Comparison of ENCODE assay signal across 10 mouse cellular contexts in genomic region chr17:5227950-5228615, GRCm38 (mm10).
DNase-seq lines count a peak whose midpoint lies in the region; ATAC-seq and TF ChIP-seq lines count a peak whose summit lies in the region.
"Had no signal": no experiment of that assay in that cellular context is flagged by ENCODE, and none has a peak within 500 bp of the region (broad histone marks: within the 10 kb centered on the region; RNA-seq: fewer than 3 reads in every experiment).

No protein-coding gene starts in this region.

- H3K27me3 ChIP-seq in hindbrain, embryonic 14.5 days (ENCODE audit: control insufficient read depth, insufficient read depth, low read length): no peaks in the 10 kb centered on the region
- H3K27me3 ChIP-seq in neural tube, embryonic 12.5 days (replicated peaks): no peaks in the 10 kb centered on the region
- H3K27me3 ChIP-seq: liver, embryonic 13.5 days; midbrain, embryonic 12.5 days had no signal

- WGBS in hindbrain, embryonic 14.5 days: 43% methylated on average over 14 of the region's 14 CpGs
- WGBS in neural tube, embryonic 12.5 days: 44% methylated on average over 14 of the region's 14 CpGs

- no peaks in the 10 kb centered on the region for H3K9me3 ChIP-seq in hindbrain, embryonic 14.5 days (ENCODE audit: control insufficient read depth, low read length)
- no peaks in the 10 kb centered on the region for H3K9me3 ChIP-seq in neural tube, embryonic 12.5 days
- H3K9me3 ChIP-seq: liver, embryonic 13.5 days; midbrain, embryonic 12.5 days had no signal

- no peak overlapping the region for H3K9ac ChIP-seq in hindbrain, embryonic 14.5 days
- H3K9ac ChIP-seq in neural tube, embryonic 12.5 days: no peak overlapping the region
- H3K9ac ChIP-seq: liver, embryonic 13.5 days; midbrain, embryonic 12.5 days had no signal

- peak overlapping the region; percentile 46; the same call in 1 of the 2 replicates for H3K27ac ChIP-seq in layer of hippocampus, adult 2 months
- H3K27ac ChIP-seq in hindbrain, embryonic 14.5 days: peak overlapping the region; percentile 68
- H3K27ac ChIP-seq in neural tube, embryonic 12.5 days: peak overlapping the region; percentile 39
- H3K27ac ChIP-seq: liver, embryonic 13.5 days; midbrain, embryonic 12.5 days had no signal

- peak; percentile 61; the same call in 1 of the 2 replicates for ATAC-seq in hindbrain, embryonic 14.5 days (ENCODE audit: low FRiP score)
- ATAC-seq in neural tube, embryonic 12.5 days (ENCODE audit: low FRiP score, low read depth): no peak
- no peak for ATAC-seq in CD4-positive, CD25-positive, alpha-beta regulatory T cell, adult 4 months

- no peak for DNase-seq in layer of hippocampus, adult 2 months (ENCODE audit: low spot score in 2 of 2)
- no peak for DNase-seq in layer of hippocampus, adult 18-20 months (ENCODE audit: low spot score in 2 of 2)
- DNase-seq in cerebellum, adult 8-10 months: peak; percentile 75
- DNase-seq in hindbrain, embryonic 14.5 days (ENCODE audit: low spot score): no peak
- DNase-seq in c-Kit-positive CD71-positive TER-119-positive erythroid progenitor cells, embryonic 14.5 days (ENCODE audit: low spot score): no peak
- DNase-seq in heart, adult 8-10 months (ENCODE audit: low spot score): no peak
- DNase-seq: liver, embryonic 13.5 days had no signal

- no peak overlapping the region for H3K4me3 ChIP-seq in layer of hippocampus, adult 2 months
- H3K4me3 ChIP-seq in hindbrain, embryonic 14.5 days (replicated peaks; ENCODE audit: low read length): no peak overlapping the region
- H3K4me3 ChIP-seq in neural tube, embryonic 12.5 days: no peak overlapping the region
- H3K4me3 ChIP-seq: liver, embryonic 13.5 days; midbrain, embryonic 12.5 days had no signal

- no peaks in the 10 kb centered on the region for H3K36me3 ChIP-seq in hindbrain, embryonic 14.5 days (replicated peaks; ENCODE audit: control insufficient read depth, insufficient read depth)
- H3K36me3 ChIP-seq in neural tube, embryonic 12.5 days: no peaks in the 10 kb centered on the region
- H3K36me3 ChIP-seq: liver, embryonic 13.5 days; midbrain, embryonic 12.5 days had no signal

- H3K4me2 ChIP-seq in hindbrain, embryonic 14.5 days (replicated peaks): 0 out of 2 replicates have a peak overlapping the region, but pooled peaks have one; percentile 5
- H3K4me2 ChIP-seq in neural tube, embryonic 12.5 days (replicated peaks): peak overlapping the region; percentile 17; the same call in 1 of the 2 replicates
- H3K4me2 ChIP-seq: liver, embryonic 13.5 days; midbrain, embryonic 12.5 days had no signal

- TF ChIP-seq CTCF in layer of hippocampus, adult 2 months (conservative IDR thresholded peaks at IDR 0.05): no peak

- peaks cover 23% of the 10 kb centered on the region for H3K4me1 ChIP-seq in hindbrain, embryonic 14.5 days (replicated peaks; ENCODE audit: control insufficient read depth, insufficient read depth, low read length)
- H3K4me1 ChIP-seq in neural tube, embryonic 12.5 days: peaks cover 36% of the 10 kb centered on the region
